Mouse (Mus musculus) cortical plate, adult 2 months (tissue): ENCODE measurements around the gene Plxdc1.

ENCODE experiments used
- CTCF ChIP-seq: fragments of 200-500 bp; IDR thresholded peaks from 2 replicates; pipeline ENCODE4 v1.5.1; 2011; ENCODE audit warnings: mild to moderate bottlenecking, control low read depth, low read length; ENCODE audit not compliant: insufficient read depth; ENCODE audit errors: extremely low read depth
- POLR2A ChIP-seq: fragments of 200-500 bp; IDR thresholded peaks from 2 replicates; pipeline ENCODE4 v1.6.1; 2011; ENCODE audit warnings: mild to moderate bottlenecking, low read length, control low read depth; ENCODE audit not compliant: insufficient read depth; ENCODE audit errors: extremely low read depth

DNA sequence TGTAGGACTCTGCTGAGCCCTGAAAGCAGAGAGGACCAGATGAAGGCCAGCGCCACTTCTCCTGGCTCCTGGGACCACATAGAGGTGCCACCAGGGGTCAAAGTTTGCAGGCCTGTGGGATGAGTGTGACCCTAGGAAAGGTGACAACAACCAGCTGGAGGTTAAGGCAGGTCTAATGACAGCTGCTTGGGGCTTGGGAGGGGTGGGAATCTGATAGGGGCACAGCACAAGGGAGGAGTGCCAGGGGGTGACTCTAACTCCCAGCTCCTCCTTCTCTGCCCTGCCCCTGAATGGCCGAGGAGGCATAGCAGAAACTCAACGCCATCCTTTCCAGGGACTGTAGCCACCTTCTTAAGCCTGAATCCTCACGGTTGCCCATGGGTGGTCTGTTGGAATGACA, 30.6 kb upstream of the Plxdc1 start:
- TF ChIP-seq CTCF (no peak), POLR2A (no peak)
